Comparison of ENCODE assay signal across 9 mouse cellular contexts in the genomic region with DNA sequence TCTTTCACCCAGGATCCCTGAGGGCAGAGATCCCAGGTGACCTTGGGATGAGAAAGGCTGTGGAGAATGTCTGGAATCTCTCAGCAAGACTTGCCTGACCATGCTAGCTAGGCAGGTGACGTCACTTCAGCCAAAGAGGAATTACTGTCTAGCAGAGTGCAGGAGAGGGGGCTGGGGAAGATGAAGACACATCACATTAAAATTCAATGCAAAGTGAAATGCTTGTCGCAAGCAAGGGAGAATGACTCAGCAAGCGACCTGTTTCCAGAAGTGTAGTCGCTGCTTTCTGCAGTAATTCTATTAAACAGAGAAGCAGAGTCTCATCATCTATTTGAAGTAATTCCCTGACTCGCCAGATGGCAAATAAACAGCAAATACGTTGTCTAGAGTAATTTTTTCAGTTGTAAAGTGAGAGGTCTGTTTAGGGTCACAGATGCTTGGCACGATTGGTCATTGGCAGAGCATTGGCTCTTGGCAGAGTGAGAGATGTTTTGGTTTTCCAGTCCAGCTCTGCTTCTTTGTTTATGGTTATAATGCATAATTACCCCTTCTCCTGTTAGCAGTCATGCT. TPM values are rescaled to one million over a fixed set of nuclear protein-coding genes. Genes with fewer than 3 reads are reported as not detected.
DNase-seq lines count a peak whose midpoint lies in the region; ATAC-seq and TF ChIP-seq lines count a peak whose summit lies in the region.
"Had no signal": no experiment of that assay in that cellular context is flagged by ENCODE, and none has a peak within 500 bp of the region (broad histone marks: within the 10 kb centered on the region; RNA-seq: fewer than 3 reads in every experiment).

No protein-coding gene starts in this region.

- WGBS in midbrain, embryonic 11.5 days: 63% methylated on average over 7 of the region's 7 CpGs
- 35% methylated on average over 7 of the region's 7 CpGs for WGBS in midbrain, embryonic 15.5 days
- 23% methylated on average over 7 of the region's 7 CpGs for WGBS in forebrain, postnatal 0 days
- WGBS in lung, postnatal 0 days: 33% methylated on average over 7 of the region's 7 CpGs

- no peaks in the 10 kb centered on the region for H3K4me1 ChIP-seq in midbrain, embryonic 11.5 days (ENCODE audit: control insufficient read depth, insufficient read depth, low read length)
- peaks cover 4% of the 10 kb centered on the region for H3K4me1 ChIP-seq in midbrain, embryonic 15.5 days
- H3K4me1 ChIP-seq in forebrain, postnatal 0 days (ENCODE audit: insufficient read depth): no peaks in the 10 kb centered on the region
- H3K4me1 ChIP-seq in lung, postnatal 0 days (ENCODE audit: insufficient read depth, low read depth, low read length): no peaks in the 10 kb centered on the region

- H3K27ac ChIP-seq in midbrain, embryonic 11.5 days (ENCODE audit: low read depth, low read length): no peak overlapping the region
- H3K27ac ChIP-seq in midbrain, embryonic 15.5 days: no peak overlapping the region
- no peak overlapping the region for H3K27ac ChIP-seq in forebrain, postnatal 0 days (ENCODE audit: low read depth, low read length)
- no peak overlapping the region for H3K27ac ChIP-seq in lung, postnatal 0 days (ENCODE audit: low read length)
- H3K27ac ChIP-seq: embryonic facial prominence, embryonic 13.5 days had no signal

- no peak for ATAC-seq in midbrain, embryonic 11.5 days (ENCODE audit: low FRiP score)
- ATAC-seq in midbrain, embryonic 15.5 days (replicated peaks): no peak
- peak; percentile 59 for ATAC-seq in forebrain, postnatal 0 days
- peak; percentile 64 for ATAC-seq in lung, postnatal 0 days

- no peaks in the 10 kb centered on the region for H3K36me3 ChIP-seq in midbrain, embryonic 11.5 days (ENCODE audit: control insufficient read depth, insufficient read depth, low read length)
- H3K36me3 ChIP-seq in midbrain, embryonic 15.5 days (replicated peaks): no peaks in the 10 kb centered on the region
- no peaks in the 10 kb centered on the region for H3K36me3 ChIP-seq in forebrain, postnatal 0 days (ENCODE audit: insufficient read depth)
- no peaks in the 10 kb centered on the region for H3K36me3 ChIP-seq in lung, postnatal 0 days (ENCODE audit: insufficient read depth, low read length)
- H3K36me3 ChIP-seq: embryonic facial prominence, embryonic 13.5 days had no signal

- no peak overlapping the region for H3K4me3 ChIP-seq in midbrain, embryonic 11.5 days (ENCODE audit: low read depth, low read length)
- no peak overlapping the region for H3K4me3 ChIP-seq in midbrain, embryonic 15.5 days
- H3K4me3 ChIP-seq in forebrain, postnatal 0 days (ENCODE audit: low read depth, low read length): no peak overlapping the region
- no peak overlapping the region for H3K4me3 ChIP-seq in lung, postnatal 0 days (ENCODE audit: low read depth, low read length)
- H3K4me3 ChIP-seq: embryonic facial prominence, embryonic 13.5 days had no signal

- no peaks in the 10 kb centered on the region for H3K9me3 ChIP-seq in midbrain, embryonic 11.5 days (ENCODE audit: control insufficient read depth, low read length)
- no peaks in the 10 kb centered on the region for H3K9me3 ChIP-seq in midbrain, embryonic 15.5 days
- H3K9me3 ChIP-seq in forebrain, postnatal 0 days (ENCODE audit: low read length): no peaks in the 10 kb centered on the region
- no peaks in the 10 kb centered on the region for H3K9me3 ChIP-seq in lung, postnatal 0 days (ENCODE audit: low read length)
- H3K9me3 ChIP-seq: embryonic facial prominence, embryonic 13.5 days had no signal

- H3K9ac ChIP-seq in midbrain, embryonic 11.5 days (ENCODE audit: low read length): no peak overlapping the region
- H3K9ac ChIP-seq in midbrain, embryonic 15.5 days: no peak overlapping the region
- no peak overlapping the region for H3K9ac ChIP-seq in forebrain, postnatal 0 days
- H3K9ac ChIP-seq in lung, postnatal 0 days (replicated peaks; ENCODE audit: low read depth): no peak overlapping the region
- H3K9ac ChIP-seq: embryonic facial prominence, embryonic 13.5 days had no signal

- no peak for TF ChIP-seq EP300 in lung, postnatal 0 days (IDR thresholded peaks at IDR 0.05)

- peak; percentile 39 for DNase-seq in embryo, embryonic 10 days (ENCODE audit: low spot score)
- DNase-seq in embryo, embryonic 9.5 days (ENCODE audit: extremely low spot score): no peak
- DNase-seq in midbrain, embryonic 11.5 days (ENCODE audit: low spot score, missing footprints): peak; percentile 75
- peak; percentile 70 for DNase-seq in forebrain, postnatal 0 days
- DNase-seq in lung, postnatal 0 days (ENCODE audit: low spot score): peak; percentile 64
- DNase-seq in thymus, adult 18-20 months: no peak
- DNase-seq in cerebellum, adult 18-20 months: no peak

- H3K4me2 ChIP-seq in midbrain, embryonic 11.5 days: no peak overlapping the region
- H3K4me2 ChIP-seq in midbrain, embryonic 15.5 days: no peak overlapping the region
- no peak overlapping the region for H3K4me2 ChIP-seq in forebrain, postnatal 0 days (ENCODE audit: low read depth)
- no peak overlapping the region for H3K4me2 ChIP-seq in lung, postnatal 0 days (replicated peaks; ENCODE audit: low read depth, low read length)
- H3K4me2 ChIP-seq: embryonic facial prominence, embryonic 13.5 days had no signal

- no peaks in the 10 kb centered on the region for H3K27me3 ChIP-seq in midbrain, embryonic 11.5 days (ENCODE audit: control insufficient read depth, insufficient read depth, low read length)
- H3K27me3 ChIP-seq in midbrain, embryonic 15.5 days (replicated peaks): no peaks in the 10 kb centered on the region
- H3K27me3 ChIP-seq in forebrain, postnatal 0 days (ENCODE audit: insufficient read depth, low read length): no peaks in the 10 kb centered on the region
- H3K27me3 ChIP-seq in lung, postnatal 0 days (replicated peaks; ENCODE audit: insufficient read depth, low read length): no peaks in the 10 kb centered on the region
- H3K27me3 ChIP-seq: embryonic facial prominence, embryonic 13.5 days had no signal

- TF ChIP-seq CTCF in forebrain, postnatal 0 days (IDR thresholded peaks at IDR 0.05; ENCODE audit: low read depth): no peak
- no peak; the same call in 1 of the 2 replicates for TF ChIP-seq CTCF in lung, postnatal 0 days (IDR thresholded peaks at IDR 0.05)

RNA-seq across cellular contexts. Expression of a gene that starts 8.5 kb away (rescaled TPM):
- 57.1 and 64.3 TPM in 2 replicates for polyA plus RNA-seq in midbrain, embryonic 11.5 days (2014; fragmentation: Nextera tagmentation; extraction: Ambion mirVana)
- 28.1 and 33.7 TPM in 2 replicates for polyA plus RNA-seq in midbrain, embryonic 15.5 days (2015; fragmentation: Nextera tagmentation; extraction: Ambion mirVana)
- 51.1 and 65.1 TPM in 2 replicates for total RNA-seq in forebrain, postnatal 0 days (2014; rRNA removed)
- 22.4 and 22.9 TPM in 2 replicates for polyA plus RNA-seq in forebrain, postnatal 0 days (2015; fragmentation: Nextera tagmentation; extraction: Ambion mirVana)
- polyA plus RNA-seq in lung, postnatal 0 days (2015; fragmentation: Nextera tagmentation; extraction: Ambion mirVana): 38.1 and 40.1 TPM in 2 replicates

RNA-seq across cellular contexts. Expression of a gene that starts 35.2 kb away (rescaled TPM):
- 8.5 and 9.1 TPM in 2 replicates for polyA plus RNA-seq in midbrain, embryonic 11.5 days (2014; fragmentation: Nextera tagmentation; extraction: Ambion mirVana)
- 17.6 and 18.1 TPM in 2 replicates for polyA plus RNA-seq in midbrain, embryonic 15.5 days (2015; fragmentation: Nextera tagmentation; extraction: Ambion mirVana)
- 9.4 and 13.5 TPM in 2 replicates for total RNA-seq in forebrain, postnatal 0 days (2014; rRNA removed)
- polyA plus RNA-seq in forebrain, postnatal 0 days (2015; fragmentation: Nextera tagmentation; extraction: Ambion mirVana): 5.6 and 10.5 TPM in 2 replicates
- 16.1 and 16.7 TPM in 2 replicates for polyA plus RNA-seq in lung, postnatal 0 days (2015; fragmentation: Nextera tagmentation; extraction: Ambion mirVana)

Comparison
In these comparisons a context has a peak if more than half of its experiments do, and no peak if none do; other contexts are left out.
1. DNase-seq: peak in embryo, embryonic 10 days (single experiment), midbrain, embryonic 11.5 days (single experiment), forebrain, postnatal 0 days (single experiment) and lung, postnatal 0 days (single experiment); none in embryo, embryonic 9.5 days (single experiment), thymus, adult 18-20 months (0 of 2) and cerebellum, adult 18-20 months (0 of 2).
2. ATAC-seq: peak in forebrain, postnatal 0 days (single experiment) and lung, postnatal 0 days (single experiment); none in midbrain, embryonic 11.5 days (single experiment) and midbrain, embryonic 15.5 days (single experiment).